Mouse (Mus musculus): Measurements from ENCODE around the gene Vmn1r176. TPM values are rescaled to one million over a fixed set of nuclear protein-coding genes. Genes with fewer than 3 reads are reported as not detected.
"Not testable (repeated sequence)": the region's sequence is repeated elsewhere in the genome, so short reads cannot be mapped to it uniquely, and the experiment has no call there.

Gene Vmn1r176
- polyA plus RNA-seq (2012; rRNA removed): not detected in 2 replicates

DNA sequence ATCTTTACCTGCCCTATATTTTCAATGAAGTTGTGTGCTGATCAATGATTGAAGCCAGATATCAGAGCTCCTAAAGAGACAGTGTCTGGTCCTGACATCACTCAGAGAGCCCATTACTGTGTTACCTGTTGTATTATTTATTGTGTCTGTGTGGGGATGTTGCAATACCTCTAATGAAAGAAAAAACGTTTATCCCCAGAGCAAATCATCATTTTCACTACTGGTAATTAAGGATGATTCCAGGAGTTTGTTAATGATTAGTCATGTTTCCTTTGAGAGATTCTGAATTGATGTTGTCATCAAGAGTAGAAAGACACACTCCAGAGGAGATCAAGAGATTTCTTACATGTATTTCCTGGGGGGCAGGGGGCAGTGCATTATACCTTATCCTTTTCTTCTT lies at the start of gene Vmn1r176:
Vmn1r176 (minus strand) TSS at position 101 of the 400 bp plus-strand sequence.
- DNase-seq (ENCODE audit: low read depth): not testable (repeated sequence)

DNA sequence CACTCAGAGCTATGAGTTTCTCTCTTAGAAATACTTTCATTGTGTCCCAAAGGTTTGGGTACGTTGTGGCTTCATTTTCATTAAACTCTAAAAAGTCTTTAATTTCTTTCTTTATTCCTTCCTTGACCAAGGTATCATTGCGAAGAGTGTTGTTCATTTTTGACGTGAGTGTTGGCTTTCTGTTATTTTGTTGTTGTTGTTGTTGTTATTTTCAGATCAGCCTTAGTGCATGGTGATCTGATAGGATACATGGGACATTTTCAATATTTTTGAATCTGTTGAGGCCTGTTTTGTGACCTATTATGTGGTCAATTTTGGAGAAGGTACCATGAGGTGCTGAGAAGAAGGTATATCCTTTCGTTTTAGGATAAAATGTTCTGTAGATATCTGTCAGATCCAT lies 39.7 kb upstream of the Vmn1r176 start:
- not testable (repeated sequence) for DNase-seq (ENCODE audit: low read depth)

DNA sequence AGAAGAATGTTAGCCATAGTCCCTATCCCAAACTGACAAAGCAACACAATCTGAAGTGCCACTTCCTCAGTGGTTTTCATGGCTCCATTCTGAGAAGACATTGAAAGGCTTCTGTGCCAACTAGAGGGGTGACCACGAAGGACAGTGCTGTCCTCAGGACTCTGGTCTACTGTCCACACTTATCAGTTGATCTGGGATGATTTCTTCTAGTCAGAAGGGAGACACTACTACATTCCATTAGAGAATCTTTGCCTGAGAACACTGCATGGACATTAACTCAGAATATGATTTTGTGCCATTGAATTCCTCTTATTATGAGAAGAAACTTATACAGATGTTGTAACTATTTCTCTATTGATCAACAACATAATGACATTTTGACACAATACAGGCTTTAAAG lies 29.2 kb upstream of the Vmn1r176 start, which contains the start of gene Vmn1r177:
Vmn1r177 (minus strand) TSS at position 101 of the 400 bp plus-strand sequence.
- DNase-seq (ENCODE audit: low read depth): not testable (repeated sequence)

DNA sequence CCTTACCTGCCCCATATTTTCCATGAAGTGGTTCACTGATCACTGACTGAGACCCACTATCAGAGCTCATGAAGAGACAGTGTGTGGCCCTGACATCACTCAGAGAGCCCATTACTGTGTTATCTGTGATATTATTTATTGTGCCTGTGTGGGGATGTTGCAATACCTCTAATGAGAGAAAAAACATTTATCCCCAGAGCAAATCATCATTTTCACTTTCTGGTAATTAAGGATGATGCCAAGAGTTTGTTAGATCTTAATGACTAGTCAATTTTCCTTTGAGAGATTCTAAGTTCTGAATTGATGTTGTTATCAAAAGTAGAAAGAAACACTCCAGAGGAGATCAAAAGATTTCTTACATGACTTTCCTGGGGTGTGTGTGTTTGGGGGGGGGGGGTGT lies 26.6 kb downstream of the Vmn1r176 start, which contains the start of gene Vmn1r175:
Vmn1r175 (minus strand) TSS at position 101 of the 400 bp plus-strand sequence.
- DNase-seq (ENCODE audit: low read depth): not testable (repeated sequence)

DNA sequence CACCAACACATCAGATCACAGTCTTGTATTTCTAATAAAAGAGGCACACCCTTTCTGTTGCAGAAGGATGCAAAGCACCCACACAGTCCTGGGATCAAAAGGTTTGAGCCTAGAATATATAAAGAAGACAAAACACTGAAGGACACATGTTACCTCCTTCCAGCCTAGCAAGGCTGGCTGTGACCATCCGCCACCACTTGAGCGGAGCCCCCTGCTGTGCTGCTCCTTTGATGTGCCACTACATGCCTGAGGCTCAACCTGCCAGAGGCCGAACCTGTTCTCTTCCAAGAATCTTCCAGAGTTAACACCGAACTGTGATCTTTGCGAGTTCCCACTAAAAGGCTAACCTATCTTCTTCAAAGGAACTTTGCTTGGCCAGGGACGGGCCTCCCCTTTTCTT lies 52.6 kb downstream of the Vmn1r176 start:
- no peak for DNase-seq (ENCODE audit: low read depth)

Other genes with a start within 250 kb of the Vmn1r176 start
- not detected in 2 replicates for gene Vmn1r170, start 231.2 kb downstream of the Vmn1r176 start, polyA plus RNA-seq (2012; rRNA removed)
- gene Vmn1r171, start 206.7 kb downstream of the Vmn1r176 start, polyA plus RNA-seq (2012; rRNA removed): not detected in 2 replicates
- not detected in 2 replicates for gene Vmn1r172, start 179.1 kb downstream of the Vmn1r176 start, polyA plus RNA-seq (2012; rRNA removed)
- not detected in 2 replicates for gene Vmn1r173, start 136.7 kb downstream of the Vmn1r176 start, polyA plus RNA-seq (2012; rRNA removed)
- not detected in 2 replicates for gene Vmn1r174, start 85.1 kb downstream of the Vmn1r176 start, polyA plus RNA-seq (2012; rRNA removed)
- gene Vmn1r175, start 26.7 kb downstream of the Vmn1r176 start, polyA plus RNA-seq (2012; rRNA removed): not detected in 2 replicates
- gene Vmn1r177, start 29.1 kb upstream of the Vmn1r176 start, polyA plus RNA-seq (2012; rRNA removed): not detected in 2 replicates
- not detected in 2 replicates for gene Vmn1r178, start 54.6 kb upstream of the Vmn1r176 start, polyA plus RNA-seq (2012; rRNA removed)
- not detected in 2 replicates for gene Vmn1r179, start 89.6 kb upstream of the Vmn1r176 start, polyA plus RNA-seq (2012; rRNA removed)
- gene Vmn1r180, start 113.3 kb upstream of the Vmn1r176 start, polyA plus RNA-seq (2012; rRNA removed): not detected in 2 replicates
- not detected in 2 replicates for gene Vmn1r181, start 137.2 kb upstream of the Vmn1r176 start, polyA plus RNA-seq (2012; rRNA removed)
- gene V1rd19, start 164.3 kb upstream of the Vmn1r176 start, polyA plus RNA-seq (2012; rRNA removed): not detected in 2 replicates
- not detected in 2 replicates for gene Vmn1r183, start 215.9 kb upstream of the Vmn1r176 start, polyA plus RNA-seq (2012; rRNA removed)
- gene Zfp180, start 244.6 kb upstream of the Vmn1r176 start, polyA plus RNA-seq (2012; rRNA removed): 13.1 and 14.2 TPM in 2 replicates

All from gonadal fat pad, adult 2 months (tissue).